Mouse (Mus musculus): ENCODE results near the gene Gemin7.
A peak's percentile ranks its signal among the peaks of the same experiment; 100 is the strongest.

Gemin7 gene

GRCm38 (mm10) chr7:19577877-19578414 lies 551 bp upstream of the Gemin7 start:
- peak; percentile 96 for DNase-seq (ENCODE audit: low read depth, low spot score)

- DNase-seq (ENCODE audit: low read depth, low spot score), result no peak
Observed at GRCm38 (mm10) chr7:19575559-19575958, 1.8 kb downstream of the Gemin7 start.

- no peak for DNase-seq (ENCODE audit: low read depth, low spot score)
Observed at GRCm38 (mm10) chr7:19573776-19574140, 3.6 kb downstream of the Gemin7 start.

- peak; percentile 94 for DNase-seq (ENCODE audit: low read depth, low spot score)
Observed at GRCm38 (mm10) chr7:19572926-19573775, 4.2 kb downstream of the Gemin7 start.

GRCm38 (mm10) chr7:19569647-19570046 lies 7.7 kb downstream of the Gemin7 start:
- no peak for DNase-seq (ENCODE audit: low read depth, low spot score)

- DNase-seq (ENCODE audit: low read depth, low spot score), result no peak
Observed at GRCm38 (mm10) chr7:19567426-19567825, 10.0 kb downstream of the Gemin7 start.

DNA sequence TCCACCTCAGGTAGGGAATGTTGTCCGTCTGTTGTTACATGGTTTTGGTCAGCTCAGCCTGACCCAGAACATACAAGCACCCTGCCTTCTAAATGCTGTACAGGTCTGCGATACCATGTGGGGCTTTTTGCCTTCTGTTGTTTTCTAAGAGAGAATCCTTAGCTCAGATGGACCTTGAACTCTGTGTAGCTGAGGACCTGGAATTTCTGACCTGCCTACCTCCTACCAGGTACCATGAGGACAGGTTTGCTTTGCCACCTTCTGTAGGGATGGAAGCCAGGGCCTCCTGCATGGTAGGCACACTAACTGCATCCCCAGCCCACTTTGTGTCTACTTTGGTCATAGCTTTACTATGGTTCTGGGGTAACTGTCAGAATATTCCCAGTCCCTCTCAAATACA lies 11.6 kb downstream of the Gemin7 start:
- no peak for DNase-seq (ENCODE audit: low read depth, low spot score)

DNA sequence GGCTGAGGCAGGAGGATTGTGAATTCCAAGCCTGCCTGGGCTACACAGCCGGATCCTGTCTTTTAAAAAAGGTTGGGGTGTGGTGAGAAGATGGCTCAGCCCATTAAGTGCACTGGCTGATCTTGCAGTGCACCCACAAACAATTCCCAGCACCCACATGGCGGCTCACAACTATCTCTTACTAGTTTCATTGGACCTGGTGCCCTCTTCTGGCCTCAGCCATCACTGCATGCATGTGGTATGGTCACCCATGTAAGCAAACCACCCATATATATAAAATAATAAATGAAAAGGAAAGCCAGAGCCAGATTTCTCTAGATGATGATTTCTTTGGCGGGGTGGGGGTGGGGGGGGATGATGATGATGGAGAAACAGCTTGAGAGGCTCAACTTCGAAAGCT lies 12.9 kb downstream of the Gemin7 start:
- DNase-seq (ENCODE audit: low read depth, low spot score), result peak; percentile 47

- no peak for DNase-seq (ENCODE audit: low read depth, low spot score)
Observed at GRCm38 (mm10) chr7:19563884-19564283, 13.5 kb downstream of the Gemin7 start.

GRCm38 (mm10) chr7:19562643-19563410 lies 14.6 kb downstream of the Gemin7 start, which contains the start of gene Ppp1r37:
Gene Ppp1r37 (minus strand): TSS chr7:19563076.
- no peak for DNase-seq (ENCODE audit: low read depth, low spot score)

GRCm38 (mm10) chr7:19561765-19562642 lies 15.4 kb downstream of the Gemin7 start:
- DNase-seq (ENCODE audit: low read depth, low spot score), result peak; percentile 97

DNA sequence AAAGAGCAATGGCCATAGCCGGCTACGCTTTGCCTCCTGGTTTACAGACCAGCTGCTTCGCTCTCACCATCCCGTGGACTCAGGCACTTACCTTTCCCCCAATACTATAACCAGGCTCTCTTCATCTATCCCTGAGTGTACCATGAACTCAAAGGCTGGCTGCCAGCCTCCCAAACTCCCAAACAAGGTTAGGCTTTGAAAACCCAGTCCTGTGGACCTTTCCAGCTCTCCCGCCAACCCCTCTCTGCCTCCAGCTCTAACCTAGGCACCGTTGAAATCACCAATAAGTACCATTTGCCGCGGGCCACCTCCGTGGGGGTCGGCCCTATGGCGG lies 16.0 kb downstream of the Gemin7 start:
- peak; percentile 43 for DNase-seq (ENCODE audit: low read depth, low spot score)

DNA sequence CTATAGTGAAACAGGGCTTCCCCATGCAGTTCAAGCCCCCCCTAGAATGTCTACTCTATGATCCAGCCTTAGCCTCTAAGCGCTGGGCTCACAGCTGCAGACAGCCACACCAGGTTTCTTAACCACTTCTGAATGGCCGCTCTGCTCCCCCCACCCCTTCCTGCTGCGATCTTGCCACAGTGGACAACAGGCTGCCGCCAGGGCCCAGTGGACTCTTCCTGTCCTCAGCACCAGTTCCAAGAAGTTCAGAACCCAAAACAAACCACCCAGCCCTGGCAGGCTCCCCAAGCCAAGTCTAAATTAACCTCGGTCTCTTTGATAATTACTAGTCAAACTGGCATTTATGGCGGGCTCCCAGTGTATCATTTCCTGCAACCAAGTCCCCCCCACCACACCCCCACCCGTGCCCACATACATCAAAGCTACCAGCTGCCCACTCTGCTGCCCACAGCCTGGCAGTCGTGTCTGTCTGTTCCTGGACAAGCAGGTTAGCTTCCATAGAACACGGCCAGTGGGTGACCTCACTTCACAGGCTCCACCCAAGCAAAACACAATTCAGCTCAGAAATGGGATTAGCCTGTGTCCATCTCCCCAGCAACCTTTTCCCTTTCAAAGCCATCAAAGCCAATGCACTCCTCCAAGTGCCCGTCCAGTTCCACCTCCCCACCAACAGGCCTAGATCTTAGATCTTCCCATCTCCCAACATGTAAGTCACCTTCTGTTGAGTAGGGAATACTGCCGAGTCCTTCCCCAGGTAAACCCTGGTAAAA lies 16.7 kb downstream of the Gemin7 start:
- no peak for DNase-seq (ENCODE audit: low read depth, low spot score)

GRCm38 (mm10) chr7:19558965-19559364 lies 18.4 kb downstream of the Gemin7 start:
- DNase-seq (ENCODE audit: low read depth, low spot score), result no peak

GRCm38 (mm10) chr7:19557982-19558900 lies 19.2 kb downstream of the Gemin7 start:
- DNase-seq (ENCODE audit: low read depth, low spot score), result no peak

- DNase-seq (ENCODE audit: low read depth, low spot score), result no peak
Observed at GRCm38 (mm10) chr7:19557086-19557485, 20.3 kb downstream of the Gemin7 start.

DNA sequence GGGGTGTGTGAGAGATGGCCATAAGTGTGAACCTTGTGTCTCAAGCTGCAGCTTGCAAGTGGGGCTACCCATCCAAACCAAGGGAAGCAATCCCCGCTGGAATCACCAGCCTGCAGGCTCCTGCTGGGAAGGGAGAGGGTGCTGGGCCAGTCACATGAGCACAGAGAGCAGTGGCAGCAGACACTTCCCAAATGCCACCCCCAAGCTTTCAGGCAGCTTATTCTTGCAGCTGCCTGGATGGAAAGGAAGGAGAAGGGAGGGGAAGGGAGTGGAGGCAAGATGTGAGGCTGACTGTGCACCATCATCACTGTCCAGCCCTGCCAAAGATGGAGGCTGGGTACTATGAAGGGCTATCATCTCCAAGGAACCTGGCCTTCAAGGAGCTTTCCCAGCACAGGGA lies 23.2 kb downstream of the Gemin7 start:
- no peak for DNase-seq (ENCODE audit: low read depth, low spot score)

- DNase-seq (ENCODE audit: low read depth, low spot score), result no peak
Observed at GRCm38 (mm10) chr7:19552443-19552842, 25.0 kb downstream of the Gemin7 start.

DNA sequence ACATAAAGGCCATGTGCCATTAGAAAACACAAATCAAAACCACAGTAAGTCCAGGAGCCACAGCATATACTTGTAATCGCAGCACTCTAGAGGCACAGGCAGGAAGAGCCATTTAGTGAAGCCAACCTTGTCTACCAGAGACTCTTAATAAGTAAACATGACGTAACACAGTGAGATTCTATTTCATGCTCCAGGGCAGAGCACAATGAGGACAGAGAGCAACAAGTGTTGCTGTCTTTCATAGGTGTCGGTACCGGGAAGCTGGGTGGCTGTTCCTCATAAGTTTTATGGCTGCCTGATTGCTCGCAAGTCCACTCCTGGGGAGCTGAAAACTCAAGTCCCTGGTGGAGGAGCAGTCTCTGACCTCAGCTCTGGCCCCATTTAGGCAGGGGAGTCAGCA lies 25.8 kb downstream of the Gemin7 start:
- no peak for DNase-seq (ENCODE audit: low read depth, low spot score)

DNA sequence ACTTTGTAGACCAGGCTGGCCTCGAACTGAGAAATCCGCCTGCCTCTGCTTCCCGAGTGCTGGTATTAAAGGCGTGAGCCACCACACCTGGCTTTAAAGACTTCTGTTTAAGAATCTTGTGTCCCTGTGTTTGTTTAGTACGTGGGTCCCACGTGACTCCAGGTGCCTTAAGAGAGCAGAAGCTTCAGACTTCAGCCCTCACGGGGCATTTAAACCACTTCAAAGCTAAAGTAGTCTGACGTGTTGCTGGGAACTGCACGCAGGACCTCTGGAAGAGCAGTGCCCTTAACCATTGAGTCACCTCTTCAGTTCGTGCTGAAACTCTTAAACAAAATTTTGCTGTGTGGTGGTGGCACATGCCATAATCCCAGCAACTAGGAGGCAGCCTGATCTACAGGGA lies 28.0 kb downstream of the Gemin7 start:
- DNase-seq (ENCODE audit: low read depth, low spot score), result no peak

All from A20 (cell line).